In the genomic region with DNA sequence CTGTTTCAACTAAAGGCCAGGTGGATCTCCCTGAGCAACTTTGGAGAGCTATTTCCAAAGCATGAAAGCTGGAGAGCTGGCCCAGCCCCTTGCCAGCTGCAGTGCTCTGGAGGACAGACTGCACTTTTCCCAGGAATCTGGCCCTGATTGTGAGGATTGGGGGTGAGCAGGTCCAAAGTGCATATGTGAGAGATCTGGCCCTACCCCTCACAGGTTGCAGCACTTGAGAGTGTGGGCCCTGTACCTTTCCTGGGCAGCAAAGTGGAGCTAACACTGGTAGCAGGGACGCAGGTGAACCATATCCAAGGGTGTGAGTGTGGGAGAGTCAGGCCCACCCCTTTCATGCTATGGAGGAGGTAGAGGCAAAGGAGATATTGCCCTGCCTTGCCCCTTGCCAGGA, we compare ENCODE assay signal across 20 mouse cellular contexts.
DNase-seq lines count a peak whose midpoint lies in the region; ATAC-seq lines count a peak whose summit lies in the region.
"Had no signal": no experiment of that assay in that cellular context is flagged by ENCODE, and none has a peak within 500 bp of the region (broad histone marks: within the 10 kb centered on the region; RNA-seq: fewer than 3 reads in every experiment).

No protein-coding gene starts in this region.

- H3K9me3 ChIP-seq in liver, embryonic 13.5 days (replicated peaks), result no peaks in the 10 kb centered on the region
- H3K9me3 ChIP-seq in midbrain, embryonic 12.5 days, result no peaks in the 10 kb centered on the region
- no peaks in the 10 kb centered on the region for H3K9me3 ChIP-seq in midbrain, embryonic 10.5 days (replicated peaks)
- no peaks in the 10 kb centered on the region for H3K9me3 ChIP-seq in intestine, embryonic 15.5 days
- H3K9me3 ChIP-seq: forebrain, embryonic 10.5 days; forebrain, embryonic 13.5 days; hindbrain, embryonic 12.5 days; hindbrain, embryonic 15.5 days had no signal

- H3K4me1 ChIP-seq in liver, embryonic 13.5 days (replicated peaks), result no peaks in the 10 kb centered on the region
- H3K4me1 ChIP-seq in midbrain, embryonic 12.5 days, result no peaks in the 10 kb centered on the region
- no peaks in the 10 kb centered on the region for H3K4me1 ChIP-seq in midbrain, embryonic 10.5 days
- H3K4me1 ChIP-seq in intestine, embryonic 15.5 days (replicated peaks), result no peaks in the 10 kb centered on the region
- H3K4me1 ChIP-seq: forebrain, embryonic 10.5 days; forebrain, embryonic 13.5 days; hindbrain, embryonic 12.5 days; hindbrain, embryonic 15.5 days had no signal

- H3K9ac ChIP-seq in liver, embryonic 13.5 days, result no peak overlapping the region
- no peak overlapping the region for H3K9ac ChIP-seq in midbrain, embryonic 12.5 days (replicated peaks)
- H3K9ac ChIP-seq in intestine, embryonic 15.5 days, result no peak overlapping the region
- H3K9ac ChIP-seq: forebrain, embryonic 13.5 days; hindbrain, embryonic 12.5 days; hindbrain, embryonic 15.5 days had no signal

- no peaks in the 10 kb centered on the region for H3K36me3 ChIP-seq in liver, embryonic 13.5 days
- no peaks in the 10 kb centered on the region for H3K36me3 ChIP-seq in midbrain, embryonic 12.5 days
- H3K36me3 ChIP-seq in midbrain, embryonic 10.5 days, result no peaks in the 10 kb centered on the region
- H3K36me3 ChIP-seq in intestine, embryonic 15.5 days, result no peaks in the 10 kb centered on the region
- H3K36me3 ChIP-seq: forebrain, embryonic 10.5 days; hindbrain, embryonic 12.5 days; hindbrain, embryonic 15.5 days had no signal

- peak; percentile 23; the same call in 1 of the 2 replicates for ATAC-seq in liver, embryonic 13.5 days (ENCODE audit: low read depth)
- 0 out of 2 replicates have a peak, but pooled peaks have one; percentile 19 for ATAC-seq in midbrain, embryonic 12.5 days (ENCODE audit: low FRiP score, low read depth)
- ATAC-seq in intestine, embryonic 15.5 days, result peak; percentile 81
- ATAC-seq: activated CD4-positive, CD25-positive, alpha-beta regulatory T cell, adult 4 months; CD4-positive, CD25-positive, alpha-beta regulatory T cell, adult 4 months; forebrain, embryonic 13.5 days; forebrain, embryonic 16.5 days had no signal

- WGBS in liver, embryonic 13.5 days (ENCODE audit: insufficient replicate concordance), result 58% methylated on average over 1 of the region's 1 CpGs
- WGBS in midbrain, embryonic 12.5 days, result 100% methylated on average over 1 of the region's 1 CpGs
- 90% methylated on average over 1 of the region's 1 CpGs for WGBS in midbrain, embryonic 10.5 days
- 76% methylated on average over 1 of the region's 1 CpGs for WGBS in intestine, embryonic 15.5 days

- H3K4me2 ChIP-seq in liver, embryonic 13.5 days, result no peak overlapping the region
- no peak overlapping the region for H3K4me2 ChIP-seq in midbrain, embryonic 12.5 days (replicated peaks)
- H3K4me2 ChIP-seq in intestine, embryonic 15.5 days (replicated peaks), result no peak overlapping the region
- H3K4me2 ChIP-seq: forebrain, embryonic 13.5 days; heart, embryonic 11.5 days; hindbrain, embryonic 12.5 days; hindbrain, embryonic 15.5 days had no signal

- H3K4me3 ChIP-seq in liver, embryonic 13.5 days (replicated peaks), result no peak overlapping the region
- no peak overlapping the region for H3K4me3 ChIP-seq in midbrain, embryonic 12.5 days
- H3K4me3 ChIP-seq in midbrain, embryonic 10.5 days, result no peak overlapping the region
- no peak overlapping the region for H3K4me3 ChIP-seq in intestine, embryonic 15.5 days (replicated peaks)
- H3K4me3 ChIP-seq: forebrain, embryonic 10.5 days; forebrain, embryonic 13.5 days; hindbrain, embryonic 12.5 days; hindbrain, embryonic 15.5 days had no signal

- no peak overlapping the region for H3K27ac ChIP-seq in liver, embryonic 13.5 days
- H3K27ac ChIP-seq in midbrain, embryonic 12.5 days (replicated peaks), result no peak overlapping the region
- no peak overlapping the region for H3K27ac ChIP-seq in midbrain, embryonic 10.5 days (replicated peaks)
- H3K27ac ChIP-seq in intestine, embryonic 15.5 days, result no peak overlapping the region
- H3K27ac ChIP-seq: forebrain, embryonic 10.5 days; forebrain, embryonic 13.5 days; hindbrain, embryonic 12.5 days; hindbrain, embryonic 15.5 days had no signal

- no peak for DNase-seq in liver, embryonic 13.5 days
- DNase-seq in liver, result no peak
- no peak for DNase-seq in midbrain, embryonic 10.5 days (ENCODE audit: low spot score)
- DNase-seq in B cell, adult 2 months, result no peak
- DNase-seq in urinary bladder, adult 18-20 months (ENCODE audit: low spot score in 2 of 2), result no peak
- DNase-seq: adrenal gland, adult 8-10 months; adrenal gland, postnatal 25 days; cerebellum, adult 11-12 months; cerebellum, adult 8-10 months; gastrocnemius, postnatal 14 days had no signal

- no peaks in the 10 kb centered on the region for H3K27me3 ChIP-seq in liver, embryonic 13.5 days
- no peaks in the 10 kb centered on the region for H3K27me3 ChIP-seq in midbrain, embryonic 12.5 days
- no peaks in the 10 kb centered on the region for H3K27me3 ChIP-seq in midbrain, embryonic 10.5 days (ENCODE audit: low read depth, poor library complexity, severe bottlenecking)
- no peaks in the 10 kb centered on the region for H3K27me3 ChIP-seq in intestine, embryonic 15.5 days (replicated peaks)
- H3K27me3 ChIP-seq: forebrain, embryonic 13.5 days; hindbrain, embryonic 12.5 days; hindbrain, embryonic 15.5 days had no signal

Comparison
In these comparisons a context has a peak if more than half of its experiments do, and no peak if none do; other contexts are left out.
1. ATAC-seq: peak in every context shown above with its lines; median percentile 81 in intestine, embryonic 15.5 days; 23 in liver, embryonic 13.5 days; 19 in midbrain, embryonic 12.5 days.